Mouse (Mus musculus) forebrain, embryonic 10.5 days (tissue): ENCODE measurements at regions not wholly inside any gene's neighbourhood (a gene's known extent, or its start where the extent isn't known, plus 50 kb on each side); places are given as distances from the start of the nearest gene placed in this dataset.

Experiments
- DNase-seq: peaks from one replicate; pipeline ENCODE4 v3.0.0-alpha.2; 2017; ENCODE audit warnings: low spot score; ENCODE audit errors: extremely low spot score
- H3K27ac ChIP-seq: fragments of 300-500 bp; sonication (generic); 2 replicates; pipeline ENCODE4 v1.5.1; 2016; ENCODE audit warnings: mild to moderate bottlenecking
- H3K27me3 ChIP-seq: fragments of 300-500 bp; sonication (generic); 2 replicates; pipeline ENCODE4 v1.6.1; 2016; ENCODE audit warnings: mild to moderate bottlenecking; ENCODE audit not compliant: poor library complexity, severe bottlenecking
- H3K36me3 ChIP-seq: fragments of 300-500 bp; sonication (generic); replicated peaks from 2 replicates; pipeline ENCODE4 v1.6.1; 2016; ENCODE audit warnings: mild to moderate bottlenecking, moderate library complexity
- H3K4me1 ChIP-seq: fragments of 300-500 bp; sonication (generic); 2 replicates; pipeline ENCODE4 v1.6.1; 2016
- H3K4me3 ChIP-seq: fragments of 300-500 bp; sonication (generic); 2 replicates; pipeline ENCODE4 v1.5.1; 2016; ENCODE audit warnings: mild to moderate bottlenecking, moderate library complexity
- H3K9me3 ChIP-seq: fragments of 300-500 bp; sonication (generic); 2 replicates; pipeline ENCODE4 v1.6.1; 2016; ENCODE audit warnings: mild to moderate bottlenecking, moderate library complexity
- WGBS: fragments of 180-500 bp; shearing (Covaris S2); methylation state at CpG from one replicate; pipeline ENCODE4 v1.1.7; 2016; 5-methylcytosine and 5-hydroxymethylcytosine counted together

GRCm38 (mm10) chr15:97461060-97461459 lies 214.0 kb upstream of the Amigo2 start:
- DNase-seq, result no peak
- Histone ChIP-seq H3K4me3 (no peak overlapping the region), H3K4me1 (no peaks in the 10 kb centered on the region), H3K27me3 (no peaks in the 10 kb centered on the region), H3K9me3 (no peaks in the 10 kb centered on the region), H3K36me3 (no peaks in the 10 kb centered on the region), H3K27ac (no peak overlapping the region)
- WGBS, result 79% methylated on average over 7 of the region's 7 CpGs

GRCm38 (mm10) chr15:97460360-97460719 lies 213.3 kb upstream of the Amigo2 start:
- H3K4me3 ChIP-seq, result no peak overlapping the region
- H3K27ac ChIP-seq, result no peak overlapping the region
- no peaks in the 10 kb centered on the region for H3K4me1 ChIP-seq
- H3K9me3 ChIP-seq, result no peaks in the 10 kb centered on the region
- H3K36me3 ChIP-seq, result no peaks in the 10 kb centered on the region
- DNase-seq, result no peak
- 90% methylated on average over 7 of the region's 7 CpGs for WGBS
- H3K27me3 ChIP-seq, result no peaks in the 10 kb centered on the region

- 92% methylated on average over 19 of the region's 19 CpGs for WGBS
Observed at GRCm38 (mm10) chr15:97459606-97460359, 212.7 kb upstream of the Amigo2 start.

GRCm38 (mm10) chr15:97458748-97459221 lies 211.7 kb upstream of the Amigo2 start:
- 0 out of 2 replicates have a peak overlapping the region, but pooled peaks have one; percentile 8 for H3K4me3 ChIP-seq
- no peak for DNase-seq
- no peaks in the 10 kb centered on the region for H3K36me3 ChIP-seq
- H3K27me3 ChIP-seq, result no peaks in the 10 kb centered on the region
- no peaks in the 10 kb centered on the region for H3K9me3 ChIP-seq
- H3K4me1 ChIP-seq, result no peaks in the 10 kb centered on the region
- WGBS, result 69% methylated on average over 11 of the region's 11 CpGs
- no peak overlapping the region for H3K27ac ChIP-seq

More at GRCm38 (mm10) chr15:97459606-97460359, 212.7 kb upstream of the Amigo2 start:
- no peak for DNase-seq
- Histone ChIP-seq H3K27me3 (no peaks in the 10 kb centered on the region), H3K27ac (no peak overlapping the region), H3K4me3 (no peak overlapping the region), H3K4me1 (no peaks in the 10 kb centered on the region), H3K36me3 (no peaks in the 10 kb centered on the region), H3K9me3 (no peaks in the 10 kb centered on the region)

GRCm38 (mm10) chr15:97458139-97458747 lies 211.2 kb upstream of the Amigo2 start:
- H3K4me1 ChIP-seq, result no peaks in the 10 kb centered on the region
- 0 out of 2 replicates have a peak overlapping the region, but pooled peaks have one; percentile 8 for H3K4me3 ChIP-seq
- DNase-seq, result no peak
- no peaks in the 10 kb centered on the region for H3K9me3 ChIP-seq
- H3K27ac ChIP-seq, result no peak overlapping the region
- no peaks in the 10 kb centered on the region for H3K36me3 ChIP-seq
- WGBS, result 48% methylated on average over 17 of the region's 17 CpGs
- H3K27me3 ChIP-seq, result no peaks in the 10 kb centered on the region

GRCm38 (mm10) chr15:97457468-97457867 lies 210.4 kb upstream of the Amigo2 start:
- H3K9me3 ChIP-seq, result no peaks in the 10 kb centered on the region
- H3K27ac ChIP-seq, result no peak overlapping the region
- DNase-seq, result no peak
- no peaks in the 10 kb centered on the region for H3K4me1 ChIP-seq
- no peak overlapping the region for H3K4me3 ChIP-seq
- no peaks in the 10 kb centered on the region for H3K36me3 ChIP-seq
- WGBS, result 87% methylated on average over 8 of the region's 8 CpGs
- no peaks in the 10 kb centered on the region for H3K27me3 ChIP-seq

GRCm38 (mm10) chr15:97456991-97457390 lies 209.9 kb upstream of the Amigo2 start:
- WGBS, result 91% methylated on average over 16 of the region's 16 CpGs
- no peaks in the 10 kb centered on the region for H3K36me3 ChIP-seq
- no peaks in the 10 kb centered on the region for H3K27me3 ChIP-seq
- H3K9me3 ChIP-seq, result no peaks in the 10 kb centered on the region
- no peak for DNase-seq
- H3K4me1 ChIP-seq, result no peaks in the 10 kb centered on the region
- H3K27ac ChIP-seq, result no peak overlapping the region
- no peak overlapping the region for H3K4me3 ChIP-seq

- 79% methylated on average over 5 of the region's 5 CpGs for WGBS
- no peak overlapping the region for H3K27ac ChIP-seq
- no peak overlapping the region for H3K4me3 ChIP-seq
- no peaks in the 10 kb centered on the region for H3K4me1 ChIP-seq
- H3K9me3 ChIP-seq, result no peaks in the 10 kb centered on the region
- H3K27me3 ChIP-seq, result no peaks in the 10 kb centered on the region
- DNase-seq, result no peak
- no peaks in the 10 kb centered on the region for H3K36me3 ChIP-seq
Observed at GRCm38 (mm10) chr15:97455672-97456071, 208.6 kb upstream of the Amigo2 start.

- no peak for DNase-seq
- no peaks in the 10 kb centered on the region for H3K36me3 ChIP-seq
- H3K9me3 ChIP-seq, result no peaks in the 10 kb centered on the region
- H3K27ac ChIP-seq, result no peak overlapping the region
- H3K27me3 ChIP-seq, result no peaks in the 10 kb centered on the region
- peaks cover 15% of the 10 kb centered on the region for H3K4me1 ChIP-seq
- 83% methylated on average over 3 of the region's 3 CpGs for WGBS
- no peak overlapping the region for H3K4me3 ChIP-seq
Observed at GRCm38 (mm10) chr15:97449724-97450123, 202.6 kb upstream of the Amigo2 start.

GRCm38 (mm10) chr15:97449001-97449400 lies 201.9 kb upstream of the Amigo2 start:
- WGBS, result 94% methylated on average over 6 of the region's 6 CpGs
- no peaks in the 10 kb centered on the region for H3K27me3 ChIP-seq
- H3K9me3 ChIP-seq, result no peaks in the 10 kb centered on the region
- H3K4me3 ChIP-seq, result no peak overlapping the region
- peaks cover 15% of the 10 kb centered on the region for H3K4me1 ChIP-seq
- H3K36me3 ChIP-seq, result no peaks in the 10 kb centered on the region
- no peak for DNase-seq
- H3K27ac ChIP-seq, result no peak overlapping the region

- Histone ChIP-seq H3K4me3 (no peak overlapping the region), H3K27ac (no peak overlapping the region), H3K36me3 (no peaks in the 10 kb centered on the region), H3K4me1 (peaks cover 15% of the 10 kb centered on the region), H3K27me3 (no peaks in the 10 kb centered on the region), H3K9me3 (no peaks in the 10 kb centered on the region; the same call in 1 of the 2 replicates)
- WGBS, result 73% methylated on average over 5 of the region's 5 CpGs
- DNase-seq, result no peak
Observed at GRCm38 (mm10) chr15:97448243-97448880, 201.3 kb upstream of the Amigo2 start.

GRCm38 (mm10) chr15:97446181-97446580 lies 199.1 kb upstream of the Amigo2 start:
- H3K4me1 ChIP-seq, result peaks cover 15% of the 10 kb centered on the region
- H3K36me3 ChIP-seq, result no peaks in the 10 kb centered on the region
- no peak for DNase-seq
- no peak overlapping the region for H3K4me3 ChIP-seq
- H3K27me3 ChIP-seq, result no peaks in the 10 kb centered on the region
- no peaks in the 10 kb centered on the region; the same call in 1 of the 2 replicates for H3K9me3 ChIP-seq
- WGBS, result 76% methylated on average over 9 of the region's 9 CpGs
- no peak overlapping the region for H3K27ac ChIP-seq

- WGBS, result 91% methylated on average over 5 of the region's 5 CpGs
- H3K27ac ChIP-seq, result no peak overlapping the region
- H3K4me3 ChIP-seq, result no peak overlapping the region
- H3K36me3 ChIP-seq, result no peaks in the 10 kb centered on the region
- no peak for DNase-seq
- no peaks in the 10 kb centered on the region; the same call in 1 of the 2 replicates for H3K9me3 ChIP-seq
- H3K4me1 ChIP-seq, result no peaks in the 10 kb centered on the region
- H3K27me3 ChIP-seq, result no peaks in the 10 kb centered on the region
Observed at GRCm38 (mm10) chr15:97438235-97438760, 191.2 kb upstream of the Amigo2 start.
